Mouse (Mus musculus): Measurements from ENCODE around the gene Zfp846. TPM values are rescaled to one million over a fixed set of nuclear protein-coding genes. Genes with fewer than 3 reads are reported as not detected.
A peak's percentile ranks its signal among the peaks of the same experiment; 100 is the strongest.
"Not testable (repeated sequence)": the region's sequence is repeated elsewhere in the genome, so short reads cannot be mapped to it uniquely, and the experiment has no call there.

Gene Zfp846
- total RNA-seq, 1 experiment from 2014 or later = 7.2 TPM

- ATAC-seq (replicated peaks; ENCODE audit: insufficient number of reproducible peaks, low FRiP score, low TSS enrichment, poor library complexity, severe bottlenecking) = no peak
Observed at GRCm38 (mm10) chr9:20631332-20631731, 50.2 kb downstream of the Zfp846 start.

DNA sequence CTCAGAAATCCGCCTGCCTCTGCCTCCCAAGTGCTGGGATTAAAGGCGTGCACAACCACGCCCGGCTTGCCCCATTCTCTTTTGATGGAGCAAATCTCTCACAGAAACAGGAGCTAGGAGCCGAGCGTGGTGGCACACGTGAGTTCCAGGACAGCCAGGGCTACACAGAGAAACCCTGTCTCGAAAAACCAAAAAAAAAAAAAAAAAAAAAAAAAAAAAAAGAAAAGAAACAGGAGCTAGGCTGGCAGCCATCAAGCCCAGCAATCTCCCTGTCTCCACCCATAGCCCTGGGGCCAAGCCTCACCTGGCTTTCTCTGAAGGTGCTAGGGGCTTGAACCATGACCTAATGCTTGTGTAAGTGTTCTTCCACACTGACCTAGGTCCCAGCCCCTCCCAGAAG is 54.6 kb downstream of the Zfp846 start:
- ATAC-seq (replicated peaks; ENCODE audit: insufficient number of reproducible peaks, low FRiP score, low TSS enrichment, poor library complexity, severe bottlenecking) = not testable (repeated sequence)

DNA sequence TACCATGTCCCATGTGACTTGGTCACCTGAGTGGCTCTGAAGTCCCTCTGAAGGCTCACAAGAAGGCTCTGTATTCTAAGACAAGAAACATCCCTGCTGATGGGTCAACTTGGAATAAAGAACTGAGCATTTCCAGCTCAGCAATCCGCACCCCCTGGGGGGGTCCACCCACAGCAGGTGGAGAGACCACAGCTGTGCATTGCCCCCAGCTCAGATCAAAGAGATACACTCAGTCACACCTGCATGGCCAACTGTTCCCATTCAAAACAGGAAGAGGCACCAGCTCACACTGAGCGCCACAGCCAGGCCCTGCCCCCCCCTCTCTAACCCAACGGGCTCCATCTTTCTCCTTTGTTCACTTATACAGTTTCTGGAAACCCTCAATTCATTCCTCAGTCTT is 55.2 kb downstream of the Zfp846 start:
- no peak for ATAC-seq (replicated peaks; ENCODE audit: insufficient number of reproducible peaks, low FRiP score, low TSS enrichment, poor library complexity, severe bottlenecking)

DNA sequence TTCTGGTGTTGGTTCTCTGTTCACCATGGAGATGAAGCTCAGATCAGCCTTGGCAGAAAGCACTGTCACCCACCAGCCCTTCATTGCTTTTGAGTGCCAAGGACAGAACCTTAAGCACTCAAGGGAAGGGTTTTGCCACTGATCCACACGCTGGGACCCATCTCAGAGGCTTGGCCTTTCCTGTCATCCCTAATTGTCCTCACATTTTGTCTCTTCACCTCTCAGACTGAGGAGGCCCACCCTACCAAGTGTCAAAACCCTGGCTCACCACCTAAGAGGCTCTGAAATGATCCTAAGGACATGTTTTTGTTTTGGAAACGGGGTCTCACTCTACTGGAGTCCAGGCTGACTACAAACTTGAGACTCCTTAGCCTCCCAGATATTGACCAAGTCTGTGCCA is 55.7 kb downstream of the Zfp846 start:
- ATAC-seq (replicated peaks; ENCODE audit: insufficient number of reproducible peaks, low FRiP score, low TSS enrichment, poor library complexity, severe bottlenecking) = no peak

DNA sequence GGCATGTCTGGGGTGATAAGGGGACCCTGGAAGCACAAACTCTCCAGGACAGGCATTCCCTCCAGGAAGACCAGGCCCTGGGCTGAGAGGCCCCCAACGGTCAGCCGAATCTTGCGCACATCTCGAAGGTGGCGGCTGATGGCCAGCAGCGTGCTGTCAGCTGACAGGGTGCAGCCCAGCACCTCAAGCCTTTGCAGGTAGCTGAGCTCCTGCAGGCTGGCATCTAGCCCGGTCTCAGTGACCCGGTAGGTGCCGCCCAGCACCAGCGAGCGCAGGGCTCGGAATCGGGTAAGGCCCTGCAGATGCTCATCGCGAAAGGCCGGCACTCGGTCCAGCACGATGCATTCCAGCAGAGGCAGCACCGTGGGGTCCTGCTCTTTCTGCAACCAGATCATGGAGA is 57.5 kb downstream of the Zfp846 start:
- ATAC-seq (replicated peaks; ENCODE audit: insufficient number of reproducible peaks, low FRiP score, low TSS enrichment, poor library complexity, severe bottlenecking) = no peak

DNA sequence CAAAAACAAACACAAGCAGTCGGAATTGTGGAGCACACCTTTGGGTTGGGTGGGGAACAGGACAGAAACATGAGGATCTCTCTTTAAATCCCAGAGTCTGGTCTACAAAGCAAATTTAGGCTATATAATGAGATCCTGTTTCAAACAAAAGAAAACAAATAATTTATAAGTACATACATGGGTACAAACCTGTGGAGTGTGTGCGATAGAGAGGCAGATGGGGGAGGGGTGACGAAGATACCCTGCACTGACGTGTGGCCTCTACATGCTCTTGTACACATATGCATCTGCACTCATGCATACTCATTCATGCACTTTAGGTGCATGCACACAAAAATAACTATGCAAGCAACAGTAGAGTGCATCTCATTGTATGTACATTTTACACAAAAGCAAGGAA is 58.4 kb downstream of the Zfp846 start:
- no peak for ATAC-seq (replicated peaks; ENCODE audit: insufficient number of reproducible peaks, low FRiP score, low TSS enrichment, poor library complexity, severe bottlenecking)

- no peak for ATAC-seq (replicated peaks; ENCODE audit: insufficient number of reproducible peaks, low FRiP score, low TSS enrichment, poor library complexity, severe bottlenecking)
Observed at GRCm38 (mm10) chr9:20641501-20641900, 60.4 kb downstream of the Zfp846 start.

DNA sequence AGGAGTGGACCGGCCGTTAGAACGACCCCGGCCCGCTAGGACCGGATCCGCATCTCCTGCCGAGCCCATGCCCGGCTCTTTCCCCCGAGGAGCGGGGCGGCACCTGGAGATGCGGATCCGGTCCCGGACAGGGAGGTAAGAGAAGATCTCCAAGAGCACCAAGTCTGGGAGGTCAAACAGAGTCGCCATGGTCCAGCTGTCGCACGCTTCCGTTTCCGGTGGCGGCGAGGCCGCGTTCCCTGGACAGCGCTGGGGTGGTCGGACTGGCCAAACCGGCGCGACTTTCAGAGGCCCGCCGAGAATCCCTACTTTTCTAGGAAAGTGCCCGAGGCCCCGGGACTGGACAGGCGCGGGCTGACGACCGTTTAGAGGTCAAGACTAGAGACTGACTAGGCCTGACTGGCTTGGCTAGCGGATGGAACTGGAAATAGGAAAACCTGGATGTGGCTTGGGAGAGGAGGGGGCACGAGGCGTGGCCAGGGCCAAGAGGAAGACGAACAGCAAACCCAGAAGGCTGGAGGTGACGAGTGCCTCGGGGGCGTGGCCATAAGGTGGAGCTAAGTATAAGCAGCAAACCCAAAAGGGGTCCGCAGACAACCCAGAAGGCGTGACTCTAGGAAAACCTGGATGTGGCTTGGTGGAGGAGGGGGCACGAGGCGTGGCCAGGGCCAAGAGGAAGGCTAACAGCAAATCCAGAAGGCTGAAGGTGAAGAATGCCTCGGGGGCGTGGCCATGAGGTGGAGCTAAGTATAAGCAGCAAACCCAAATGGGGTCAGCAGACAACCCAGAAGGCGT is 61.2 kb downstream of the Zfp846 start, which contains the start of gene Ubl5:
Gene Ubl5 (plus strand): TSS at position 778 of the 795 bp plus-strand sequence.
- no peak for ATAC-seq (replicated peaks; ENCODE audit: insufficient number of reproducible peaks, low FRiP score, low TSS enrichment, poor library complexity, severe bottlenecking)

DNA sequence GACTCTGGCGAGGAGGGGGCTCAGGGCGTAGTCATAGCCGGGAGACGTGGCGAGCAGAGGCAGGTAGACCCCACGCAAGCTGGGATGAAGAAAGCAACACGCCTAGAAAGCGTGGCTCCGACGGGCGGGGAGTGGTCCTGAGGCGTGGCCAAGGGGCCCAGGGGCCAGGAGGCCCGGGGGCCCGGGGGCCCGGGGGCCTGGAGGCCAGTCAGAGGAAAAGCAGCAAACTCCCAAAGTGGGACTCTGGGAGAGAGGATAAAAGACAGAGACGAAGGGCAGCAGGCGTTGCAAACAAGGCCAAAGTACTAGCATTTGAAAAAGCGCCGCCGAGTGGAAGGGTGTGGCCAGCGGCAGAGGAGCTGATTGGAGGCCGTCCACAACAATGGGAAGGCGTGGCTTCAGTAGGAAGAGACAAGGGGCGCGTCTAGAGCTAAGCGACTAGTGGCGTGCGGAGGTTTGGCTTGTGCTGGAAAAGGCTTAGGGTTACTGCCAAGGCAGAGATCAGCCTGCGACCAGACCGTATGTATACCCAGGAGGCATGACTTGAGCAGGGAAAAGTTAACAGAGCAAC is 61.9 kb downstream of the Zfp846 start:
- peak; percentile 86 for ATAC-seq (replicated peaks; ENCODE audit: insufficient number of reproducible peaks, low FRiP score, low TSS enrichment, poor library complexity, severe bottlenecking)

- no peak for ATAC-seq (replicated peaks; ENCODE audit: insufficient number of reproducible peaks, low FRiP score, low TSS enrichment, poor library complexity, severe bottlenecking)
Observed at GRCm38 (mm10) chr9:20643781-20644180, 62.7 kb downstream of the Zfp846 start.

GRCm38 (mm10) chr9:20644360-20645081 is 63.4 kb downstream of the Zfp846 start, which contains the start of gene Fbxl12:
Fbxl12 (minus strand) TSS chr9:20644767.
- ATAC-seq (replicated peaks; ENCODE audit: insufficient number of reproducible peaks, low FRiP score, low TSS enrichment, poor library complexity, severe bottlenecking) = peak; percentile 71

DNA sequence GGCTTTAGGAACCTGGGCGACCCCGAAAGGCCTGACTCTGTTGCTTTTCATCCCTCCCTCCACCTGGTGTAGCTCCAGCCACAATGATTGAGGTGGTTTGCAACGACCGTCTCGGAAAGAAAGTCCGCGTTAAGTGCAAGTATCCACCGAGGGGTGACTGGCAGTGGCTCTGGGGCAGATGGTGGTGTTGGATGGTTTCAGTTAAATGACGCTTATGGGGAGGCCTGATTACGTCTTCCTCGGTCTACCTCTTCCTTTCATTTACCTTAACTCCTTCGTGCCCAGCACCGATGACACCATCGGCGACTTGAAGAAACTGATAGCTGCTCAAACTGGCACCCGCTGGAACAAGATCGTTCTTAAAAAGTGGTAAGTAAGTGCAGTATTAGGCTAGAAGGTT is 64.0 kb downstream of the Zfp846 start:
- 0 out of 2 replicates have a peak, but pooled peaks have one; percentile 19 for ATAC-seq (replicated peaks; ENCODE audit: insufficient number of reproducible peaks, low FRiP score, low TSS enrichment, poor library complexity, severe bottlenecking)

GRCm38 (mm10) chr9:20651602-20652259 is 70.6 kb downstream of the Zfp846 start, which contains the start of gene Pin1:
Pin1 (plus strand) TSS chr9:20652095.
- peak; percentile 95 for ATAC-seq (replicated peaks; ENCODE audit: insufficient number of reproducible peaks, low FRiP score, low TSS enrichment, poor library complexity, severe bottlenecking)

DNA sequence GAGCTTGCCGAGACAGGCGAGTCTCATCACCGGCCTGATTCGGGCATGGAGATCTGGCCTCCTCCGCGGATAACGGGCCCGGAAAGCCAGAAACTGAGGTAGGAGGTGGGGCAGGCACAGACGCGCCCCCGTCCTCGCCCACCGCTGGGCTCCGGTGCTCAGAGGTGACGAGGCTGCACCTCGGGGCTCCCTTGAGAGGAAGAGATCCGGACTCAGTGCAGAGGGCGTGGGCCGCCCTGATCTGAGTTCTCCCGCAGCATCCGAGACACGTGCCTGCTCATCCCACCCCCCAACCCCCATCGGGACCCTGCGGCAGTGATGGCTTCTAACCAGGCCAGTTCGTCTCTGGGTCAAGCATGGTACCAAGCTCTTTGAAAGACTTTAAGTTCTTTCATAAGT is 71.2 kb downstream of the Zfp846 start:
- ATAC-seq (replicated peaks; ENCODE audit: insufficient number of reproducible peaks, low FRiP score, low TSS enrichment, poor library complexity, severe bottlenecking) = no peak

GRCm38 (mm10) chr9:20653859-20654258 is 72.8 kb downstream of the Zfp846 start:
- no peak for ATAC-seq (replicated peaks; ENCODE audit: insufficient number of reproducible peaks, low FRiP score, low TSS enrichment, poor library complexity, severe bottlenecking)

Data from monocyte, adult 5-6 weeks (primary cell).